Comparison of ENCODE assay signal across 9 mouse cellular contexts in genomic region chr12:45439745-45440144, GRCm38 (mm10).
"Had no signal": no experiment of that assay in that cellular context is flagged by ENCODE, and none has a peak within 500 bp of the region (broad histone marks: within the 10 kb centered on the region; RNA-seq: fewer than 3 reads in every experiment).

No protein-coding gene starts in this region.

- DNase-seq: liver, postnatal 0 days; lung, adult 2 months; lung, postnatal 14 days; lung, postnatal 4 days; midbrain, embryonic 14.5 days; right cerebral cortex, postnatal 14 days; thymus, adult 18-20 months; thymus, postnatal 14 days; thymus, postnatal 36 days had no signal
